Mouse (Mus musculus) thymus, adult 2 months (tissue): ENCODE measurements at regions not wholly inside any gene's neighbourhood (a gene's known extent, or its start where the extent isn't known, plus 50 kb on each side); places are given as distances from the start of the nearest gene placed in this dataset.

Source experiments
- DNase-seq: peaks from one replicate; pipeline ENCODE4 v3.0.0; 2021
- H3K27ac ChIP-seq: fragments of 200-500 bp; 2 replicates; pipeline ENCODE4 v1.5.1; 2012; ENCODE audit warnings: low read length, control low read depth; ENCODE audit not compliant: control insufficient read depth, insufficient read depth
- H3K27me3 ChIP-seq: fragments of 200-500 bp; 2 replicates; pipeline ENCODE4 v1.6.1; 2012; ENCODE audit warnings: mild to moderate bottlenecking, low read length, moderate library complexity, mixed read lengths; ENCODE audit not compliant: control insufficient read depth, insufficient read depth
- H3K36me3 ChIP-seq: fragments of 200-500 bp; 2 replicates; pipeline ENCODE4 v1.6.1; 2012; ENCODE audit warnings: mild to moderate bottlenecking, low read length, moderate library complexity; ENCODE audit not compliant: control insufficient read depth, insufficient read depth
- H3K4me1 ChIP-seq: fragments of 200-500 bp; replicated peaks from 2 replicates; pipeline ENCODE4 v1.6.1; 2012; ENCODE audit warnings: low read length; ENCODE audit not compliant: control insufficient read depth, insufficient read depth
- H3K4me3 ChIP-seq: fragments of 200-500 bp; 2 replicates; pipeline ENCODE4 v1.5.1; 2012; ENCODE audit warnings: mild to moderate bottlenecking, low read length, control low read depth, moderate library complexity; ENCODE audit not compliant: control insufficient read depth, insufficient read depth
- CTCF ChIP-seq: fragments of 200-500 bp; IDR thresholded peaks from 2 replicates; pipeline ENCODE4 v1.5.1; 2012; ENCODE audit warnings: mild to moderate bottlenecking, control low read depth, low read length, moderate library complexity, borderline replicate concordance; ENCODE audit not compliant: control insufficient read depth, poor library complexity, insufficient read depth; ENCODE audit errors: extremely low read depth
- POLR2A ChIP-seq: fragments of 200-500 bp; IDR thresholded peaks from 2 replicates; pipeline ENCODE4 v1.6.1; 2012; ENCODE audit warnings: mild to moderate bottlenecking, low read length, control low read depth, moderate library complexity; ENCODE audit not compliant: control insufficient read depth, poor library complexity, insufficient read depth; ENCODE audit errors: extremely low read depth
- WGBS: fragments of 180-500 bp; shearing (Covaris S2); methylation state at CpG from one replicate; pipeline ENCODE4 v1.1.7; 2018; 5-methylcytosine and 5-hydroxymethylcytosine counted together

- Histone ChIP-seq H3K27me3 (no peaks in the 10 kb centered on the region), H3K27ac (no peak overlapping the region), H3K4me3 (no peak overlapping the region), H3K4me1 (no peaks in the 10 kb centered on the region), H3K36me3 (no peaks in the 10 kb centered on the region)
- TF ChIP-seq CTCF = no peak
- no peak for TF ChIP-seq POLR2A
- DNase-seq = no peak
- 91% methylated on average over 1 of the region's 1 CpGs for WGBS
Measured at GRCm38 (mm10) chr5:58705561-58705960, 987.8 kb downstream of the Pcdh7 start.

GRCm38 (mm10) chr5:58712381-58712780 is 994.6 kb downstream of the Pcdh7 start:
- Histone ChIP-seq H3K4me1 (no peaks in the 10 kb centered on the region), H3K27ac (no peak overlapping the region), H3K27me3 (no peaks in the 10 kb centered on the region), H3K4me3 (no peak overlapping the region), H3K36me3 (no peaks in the 10 kb centered on the region)
- TF ChIP-seq POLR2A (no peak), CTCF (no peak)
- WGBS = 86% methylated on average over 1 of the region's 1 CpGs
- no peak for DNase-seq

- Histone ChIP-seq H3K4me1 (no peaks in the 10 kb centered on the region), H3K27me3 (no peaks in the 10 kb centered on the region), H3K4me3 (no peak overlapping the region), H3K27ac (no peak overlapping the region), H3K36me3 (no peaks in the 10 kb centered on the region)
- no peak for DNase-seq
- WGBS = 98% methylated on average over 3 of the region's 3 CpGs
- TF ChIP-seq CTCF (no peak), POLR2A (no peak)
Measured at GRCm38 (mm10) chr5:58733366-58733765, 1015.6 kb downstream of the Pcdh7 start.

- Histone ChIP-seq H3K4me1 (no peaks in the 10 kb centered on the region), H3K27ac (no peak overlapping the region), H3K36me3 (no peaks in the 10 kb centered on the region), H3K27me3 (no peaks in the 10 kb centered on the region), H3K4me3 (no peak overlapping the region)
- 88% methylated on average over 2 of the region's 2 CpGs for WGBS
- TF ChIP-seq POLR2A = no peak
- no peak for TF ChIP-seq CTCF
- no peak for DNase-seq
Measured at GRCm38 (mm10) chr5:58733961-58734360, 1016.2 kb downstream of the Pcdh7 start.

GRCm38 (mm10) chr5:58736610-58737009 is 1018.8 kb downstream of the Pcdh7 start:
- 31% methylated on average over 9 of the region's 9 CpGs for WGBS
- H3K4me3 ChIP-seq = no peak overlapping the region
- no peak overlapping the region for H3K27ac ChIP-seq
- TF ChIP-seq CTCF = no peak
- no peak for TF ChIP-seq POLR2A
- DNase-seq = peak; percentile 8
- no peaks in the 10 kb centered on the region for H3K36me3 ChIP-seq
- H3K4me1 ChIP-seq = no peaks in the 10 kb centered on the region
- no peaks in the 10 kb centered on the region for H3K27me3 ChIP-seq

GRCm38 (mm10) chr5:58737264-58737883 is 1019.6 kb downstream of the Pcdh7 start:
- Histone ChIP-seq H3K36me3 (no peaks in the 10 kb centered on the region), H3K4me3 (no peak overlapping the region), H3K27ac (no peak overlapping the region), H3K4me1 (no peaks in the 10 kb centered on the region), H3K27me3 (no peaks in the 10 kb centered on the region)
- 90% methylated on average over 4 of the region's 4 CpGs for WGBS
- TF ChIP-seq POLR2A (no peak), CTCF (no peak)
- DNase-seq = no peak

- WGBS = 77% methylated on average over 4 of the region's 4 CpGs
- no peak for DNase-seq
- no peak overlapping the region for H3K4me3 ChIP-seq
- no peaks in the 10 kb centered on the region for H3K27me3 ChIP-seq
- H3K27ac ChIP-seq = no peak overlapping the region
- TF ChIP-seq CTCF (no peak), POLR2A (no peak)
- H3K36me3 ChIP-seq = no peaks in the 10 kb centered on the region
- H3K4me1 ChIP-seq = no peaks in the 10 kb centered on the region
Measured at GRCm38 (mm10) chr5:58738041-58738440, 1020.3 kb downstream of the Pcdh7 start.
